Mouse (Mus musculus) bone marrow, adult 2 months (tissue): ENCODE results near the gene Flnb.

Experiments used
- CTCF ChIP-seq: fragments of 200-500 bp; IDR thresholded peaks from 2 replicates; pipeline ENCODE4 v1.5.1; 2011; ENCODE audit warnings: low read length, control low read depth; ENCODE audit not compliant: control insufficient read depth, insufficient read depth
- POLR2A ChIP-seq: fragments of 200-500 bp; IDR thresholded peaks from 2 replicates; pipeline ENCODE4 v1.6.1; 2011; ENCODE audit warnings: low read depth, mild to moderate bottlenecking, control low read depth, low read length, borderline replicate concordance; ENCODE audit not compliant: control insufficient read depth

DNA sequence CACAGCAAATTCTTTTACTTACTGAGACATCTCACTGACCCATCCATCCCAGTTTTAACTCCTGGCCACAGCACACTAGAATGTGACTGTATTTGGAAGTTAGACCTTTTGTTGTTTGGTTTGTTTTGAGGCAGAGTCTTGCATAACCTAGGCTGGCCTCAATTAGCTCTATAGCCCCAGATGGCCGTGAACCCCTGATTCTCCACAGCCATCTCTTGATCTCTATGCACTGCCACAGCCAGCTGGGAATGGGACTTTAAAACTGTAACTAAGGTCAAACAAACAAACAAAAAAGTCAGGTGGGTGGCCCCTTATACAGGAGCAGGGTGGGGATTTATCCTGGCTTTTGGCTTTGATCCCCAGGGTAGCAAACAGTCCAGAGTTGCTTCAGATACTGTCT lies 156.9 kb downstream of the Flnb start:
- TF ChIP-seq CTCF (no peak), POLR2A (no peak)
